Mouse (Mus musculus) cerebellum, adult 9-11 months (tissue): ENCODE data around the gene Mettl7b.
A peak's percentile ranks its signal among the peaks of the same experiment; 100 is the strongest.

Experiments used
- DNase-seq: peaks from one replicate; pipeline ENCODE4 v3.0.0; 2022

Gene Mettl7b

DNA sequence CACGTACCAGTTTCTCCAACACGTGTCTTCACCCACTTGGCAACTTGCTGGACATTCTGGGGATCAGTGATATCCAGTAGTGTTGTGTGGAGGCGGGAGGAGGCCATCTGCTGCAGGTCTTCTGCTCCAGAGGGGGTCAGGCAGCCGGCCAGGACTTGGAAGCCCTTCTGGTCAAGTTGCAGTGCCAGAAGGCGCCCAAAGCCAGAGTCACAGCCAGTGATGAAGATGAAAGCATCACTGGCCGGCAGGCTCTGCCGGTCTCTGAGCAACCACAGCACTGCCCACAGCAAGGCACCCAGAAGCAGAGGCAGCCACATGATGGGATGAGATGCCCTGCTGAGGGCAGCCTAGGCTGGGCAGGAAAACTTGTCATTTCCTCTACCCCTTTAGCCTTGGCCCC is 42.5 kb downstream of the Mettl7b start:
- DNase-seq: peak; percentile 97

GRCm38 (mm10) chr10:128917400-128917799 is 43.4 kb downstream of the Mettl7b start:
- DNase-seq: no peak

DNA sequence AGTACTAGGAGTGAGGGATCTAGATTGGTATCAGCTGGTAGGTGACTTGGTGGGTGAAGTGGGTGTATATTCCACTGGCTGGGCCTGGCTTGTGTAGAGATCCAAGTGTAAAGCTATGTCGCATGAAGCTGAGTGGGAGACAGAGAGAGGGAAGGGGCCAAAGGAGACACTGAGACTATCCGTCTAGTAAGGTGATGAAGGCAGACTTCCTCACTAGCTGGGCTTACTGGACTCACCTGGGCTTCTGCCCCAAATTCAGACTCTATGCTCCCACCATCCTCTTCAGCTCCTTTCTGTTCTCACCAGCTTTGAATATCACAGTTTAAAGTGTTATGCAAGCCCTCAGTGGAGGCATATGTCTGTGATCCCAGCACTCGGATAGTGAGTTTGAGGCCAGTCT is 44.1 kb downstream of the Mettl7b start:
- no peak for DNase-seq

DNA sequence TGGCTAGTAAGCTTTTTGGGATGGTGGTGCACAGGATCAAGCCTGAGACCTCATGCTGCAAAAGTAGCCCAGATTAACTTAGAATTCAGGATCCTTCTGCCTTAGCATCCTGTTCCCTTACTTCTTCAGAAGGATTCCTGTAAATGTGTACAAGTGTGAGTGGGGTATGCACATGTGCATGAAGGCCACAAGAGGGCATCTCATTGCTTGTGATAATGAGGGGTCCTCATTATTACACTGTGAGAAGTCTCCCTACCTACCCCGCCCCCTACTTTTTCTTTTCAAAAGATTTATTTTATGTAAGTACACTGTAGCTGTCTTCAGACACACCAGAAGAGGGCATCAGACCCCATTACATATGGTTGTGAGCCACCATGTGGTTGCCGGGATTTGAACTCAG is 45.2 kb downstream of the Mettl7b start:
- no peak for DNase-seq

DNA sequence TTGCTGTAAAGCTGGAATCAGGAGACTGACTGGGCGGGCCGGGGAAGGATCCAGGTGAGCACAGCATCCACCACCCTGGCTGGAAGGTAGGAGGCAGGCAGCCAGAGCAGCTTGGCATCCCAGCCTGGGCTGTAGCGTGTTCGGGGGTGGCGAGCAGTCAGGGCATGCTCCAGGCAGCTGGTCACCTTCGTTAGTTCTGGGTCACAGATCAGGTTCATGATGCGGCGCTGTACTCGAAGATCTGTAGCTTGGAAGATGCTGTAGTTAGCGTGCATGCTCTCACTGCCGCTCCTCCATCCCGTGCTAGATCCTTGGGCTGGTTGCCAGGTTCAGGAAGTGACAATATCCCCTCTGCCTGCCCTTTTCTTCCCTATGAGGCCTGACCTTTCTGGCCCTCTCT is 47.1 kb downstream of the Mettl7b start:
- peak; percentile 61 for DNase-seq

GRCm38 (mm10) chr10:128913219-128913618 is 47.6 kb downstream of the Mettl7b start:
- DNase-seq: peak; percentile 90

DNA sequence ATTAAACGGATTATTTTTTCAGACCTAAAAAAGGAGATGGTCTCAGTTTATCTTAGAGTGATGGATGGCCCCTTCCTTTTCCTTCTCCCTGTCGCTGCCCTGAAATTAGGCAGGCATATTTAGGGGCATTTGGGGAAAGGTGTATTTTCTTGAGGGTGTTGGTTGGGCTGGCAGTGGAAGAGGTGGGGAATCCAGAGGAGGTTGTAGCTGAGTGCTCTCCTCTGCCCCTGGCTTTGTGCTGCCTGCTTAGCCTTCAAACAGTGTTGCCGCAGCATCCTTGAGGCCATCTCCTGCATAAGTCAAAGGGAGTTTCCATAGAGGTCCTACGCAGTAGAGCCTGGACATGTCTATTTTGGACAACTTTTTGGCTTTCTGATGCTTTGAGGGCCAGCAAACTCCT is 48.0 kb downstream of the Mettl7b start:
- no peak for DNase-seq

- no peak for DNase-seq
Measured at GRCm38 (mm10) chr10:128912268-128912667, 48.5 kb downstream of the Mettl7b start.

DNA sequence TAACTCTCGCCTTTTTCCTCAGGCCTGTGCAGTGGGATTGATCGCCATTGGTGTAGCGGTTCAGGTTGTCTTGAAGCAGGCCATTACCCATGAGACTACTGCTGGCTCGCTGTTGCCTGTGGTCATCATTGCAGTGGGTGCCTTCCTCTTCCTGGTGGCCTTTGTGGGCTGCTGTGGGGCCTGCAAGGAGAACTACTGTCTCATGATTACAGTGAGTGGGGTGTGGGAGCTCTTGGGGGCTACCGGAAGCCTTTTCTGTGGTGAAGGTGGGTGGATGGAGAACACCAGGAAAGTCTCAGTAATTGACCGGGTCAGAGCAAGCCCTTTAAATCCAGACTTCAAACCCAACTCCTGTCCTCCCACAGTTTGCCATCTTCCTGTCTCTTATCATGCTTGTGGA is 49.4 kb downstream of the Mettl7b start:
- no peak for DNase-seq

DNA sequence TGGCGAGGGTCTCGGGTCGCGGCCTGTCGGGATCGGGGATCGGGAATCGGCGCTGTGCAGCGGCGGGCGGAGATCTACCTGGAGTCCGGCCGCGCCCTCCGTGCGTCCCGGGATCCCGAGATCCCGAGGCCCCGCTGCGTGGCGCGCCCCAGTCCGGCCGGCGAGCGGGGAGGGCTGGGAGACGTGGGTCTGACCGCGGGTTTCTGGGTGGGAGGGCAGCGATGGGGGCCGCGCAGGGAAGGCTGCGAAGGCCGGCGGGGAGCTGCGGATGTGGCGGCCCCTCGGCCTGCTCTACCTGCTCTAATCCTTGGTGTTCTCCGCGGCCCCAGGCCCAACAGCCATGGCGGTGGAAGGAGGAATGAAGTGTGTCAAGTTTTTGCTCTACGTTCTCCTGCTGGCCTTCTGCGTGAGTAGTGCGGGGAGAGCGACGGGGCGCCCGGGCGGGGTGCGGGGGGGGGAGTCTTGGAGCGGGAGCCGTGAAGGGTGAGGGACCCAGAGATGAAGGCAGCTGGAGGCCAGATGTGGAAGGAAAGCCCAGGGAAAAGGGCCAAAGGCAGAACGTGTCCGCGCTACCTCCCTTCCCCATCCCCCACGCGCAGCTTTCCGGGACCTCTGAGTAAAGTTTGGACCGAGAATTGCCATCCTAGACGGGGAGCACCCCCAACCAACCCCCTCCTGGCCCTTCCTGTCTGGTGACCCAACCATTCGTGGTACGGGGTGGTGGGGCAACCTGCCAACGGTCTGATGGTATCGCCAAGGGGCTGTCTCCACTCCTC is 50.5 kb downstream of the Mettl7b start:
- peak; percentile 52 for DNase-seq

GRCm38 (mm10) chr10:128909567-128910028 is 51.2 kb downstream of the Mettl7b start:
- peak; percentile 72 for DNase-seq

- DNase-seq: no peak
Measured at GRCm38 (mm10) chr10:128908778-128909448, 51.9 kb downstream of the Mettl7b start.
